Mouse (Mus musculus) sigmoid colon, adult 10 weeks (tissue): ENCODE measurements around the gene Pex7. TPM values are rescaled to one million over a fixed set of nuclear protein-coding genes. Genes with fewer than 3 reads are reported as not detected.

Experiments used
- polyA plus RNA-seq: library from polyadenylated mRNA; stranded (reverse); fragments of 350-450 nt; fragmentation: Illumina TruSeq; extraction: RNeasy Lipid Tissue Mini Kit (QIAGEN cat#74804); gene quantifications from one replicate; pipeline ENCODE4 v1.2.3, GENCODE M21; 2014; ENCODE audit warnings: low read depth, low replicate concordance

The Pex7 gene
- 28.1 TPM for polyA plus RNA-seq

DNA sequence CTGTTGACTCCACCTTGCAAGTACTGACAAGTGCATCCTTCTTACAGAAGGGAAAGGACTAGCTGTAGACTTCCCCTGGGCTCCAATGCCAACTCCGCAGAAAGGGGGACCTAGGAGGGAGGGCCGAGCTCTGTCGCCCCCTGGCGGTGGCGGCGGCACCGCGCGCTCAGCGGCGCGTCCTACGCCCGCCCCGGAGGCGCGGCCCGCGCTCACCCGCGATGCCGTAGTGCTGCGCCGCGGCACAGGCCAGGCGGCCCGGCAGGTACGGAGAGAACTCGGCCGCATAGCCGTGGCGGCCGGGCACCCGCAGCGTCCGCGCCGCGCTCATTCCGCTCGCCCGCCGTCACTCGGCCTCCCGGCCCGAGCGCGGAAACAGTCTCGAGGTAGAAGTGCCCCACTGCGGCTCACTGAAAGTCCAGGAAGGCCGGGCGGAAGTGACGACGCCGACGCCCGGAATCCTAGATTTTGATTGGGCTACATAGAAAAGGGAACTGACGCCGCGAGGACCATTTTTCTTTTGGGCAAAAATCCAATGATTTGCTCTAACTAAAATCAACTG, at the start of gene Pex7:
Gene Pex7 (minus strand): TSS at position 444 of the 559 bp plus-strand sequence.

DNA sequence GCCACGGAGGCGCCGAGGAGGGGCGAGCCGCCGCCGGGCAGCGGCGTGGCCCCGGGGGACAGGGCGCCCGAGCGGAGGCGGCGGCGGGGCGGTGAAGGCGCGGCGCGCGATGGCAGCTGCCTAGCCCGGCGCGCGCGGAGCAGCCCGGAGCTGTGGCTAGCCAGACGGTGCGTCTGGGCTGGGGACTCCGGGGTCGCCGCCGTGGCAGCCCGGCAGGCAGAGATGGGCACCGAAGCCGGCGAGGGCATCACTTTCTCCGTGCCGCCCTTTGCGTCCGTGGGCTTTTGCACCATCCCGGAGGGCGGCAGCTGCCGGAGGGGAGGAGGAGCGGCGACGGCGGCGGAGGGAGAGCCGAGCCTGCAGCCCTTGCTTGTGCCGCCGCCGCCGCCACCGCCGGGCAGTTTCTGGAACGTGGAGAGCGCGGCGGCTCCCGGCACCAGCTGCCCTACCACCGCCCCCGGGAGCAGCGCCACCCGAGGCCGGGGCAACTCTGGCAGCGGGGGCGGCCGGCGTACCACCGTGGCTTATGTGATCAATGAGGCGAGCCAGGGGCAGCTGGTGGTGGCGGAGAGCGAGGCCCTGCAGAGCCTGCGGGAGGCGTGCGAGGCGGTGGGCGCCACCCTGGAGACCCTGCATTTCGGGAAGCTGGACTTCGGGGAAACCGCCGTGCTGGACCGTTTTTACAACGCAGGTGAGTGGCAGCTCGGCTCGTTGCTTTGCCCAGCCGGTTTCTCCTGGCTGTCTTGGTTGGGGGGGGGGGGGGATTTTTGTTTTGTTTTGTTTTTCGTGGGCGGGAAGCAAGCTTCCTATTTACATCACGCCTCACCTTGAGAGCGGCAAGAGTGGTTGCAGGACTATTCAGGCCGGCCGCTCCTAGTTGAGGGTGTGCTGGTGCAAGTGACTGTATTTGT, 27.1 kb upstream of the Pex7 start, which contains the start of gene Map3k5:
Gene Map3k5 (plus strand): TSS at position 89 of the 911 bp plus-strand sequence.

DNA sequence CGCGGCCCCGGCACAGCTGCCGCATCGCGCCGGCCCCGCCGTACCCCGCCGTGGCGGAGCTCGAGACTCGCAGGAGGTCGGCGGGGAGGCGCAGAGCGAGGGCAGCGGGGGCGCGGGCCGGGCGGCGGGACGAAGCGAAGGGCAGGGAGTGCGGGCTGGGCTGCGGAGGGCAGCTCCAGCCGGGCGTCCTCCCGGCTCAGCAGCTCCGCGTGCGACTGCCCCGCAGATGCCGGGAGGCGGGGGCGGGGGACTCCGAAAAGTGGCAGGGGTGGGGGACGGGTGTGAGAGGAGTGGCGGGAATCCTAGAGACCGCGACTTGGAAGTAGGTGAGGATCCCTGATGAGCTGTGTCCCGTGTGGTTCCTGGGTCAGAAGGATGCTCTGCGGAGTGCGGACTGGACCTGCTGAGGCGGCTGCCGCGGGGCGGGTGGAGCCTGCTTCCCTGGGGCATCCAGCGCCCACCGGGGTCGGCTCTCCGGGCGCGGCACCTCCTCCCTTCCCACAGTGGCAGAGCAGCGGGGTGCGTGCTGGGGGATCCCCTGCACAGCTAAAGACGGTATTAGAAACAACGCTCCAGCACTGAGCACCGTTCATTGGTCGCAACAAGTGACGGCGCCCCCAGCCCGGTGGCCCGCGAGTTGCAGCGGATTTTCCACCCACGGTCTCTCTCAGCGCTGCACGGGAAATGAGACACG, 56.3 kb downstream of the Pex7 start, which contains the start of gene Slc35d3:
Gene Slc35d3 (minus strand): TSS at position 462 of the 694 bp plus-strand sequence.

Other genes starting within 250 kb of the Pex7 start
- 0.19 TPM for gene Il20ra, start 195.1 kb downstream of the Pex7 start, polyA plus RNA-seq
- 3.7 TPM for gene Slc35d3, start 56.2 kb downstream of the Pex7 start, polyA plus RNA-seq
- 25.9 TPM for gene Map3k5, start 26.8 kb upstream of the Pex7 start, polyA plus RNA-seq
- 128 TPM for gene Map7, start 240.8 kb upstream of the Pex7 start, polyA plus RNA-seq